Comparison of ENCODE assay signal across 8 mouse cellular contexts in the genomic region with DNA sequence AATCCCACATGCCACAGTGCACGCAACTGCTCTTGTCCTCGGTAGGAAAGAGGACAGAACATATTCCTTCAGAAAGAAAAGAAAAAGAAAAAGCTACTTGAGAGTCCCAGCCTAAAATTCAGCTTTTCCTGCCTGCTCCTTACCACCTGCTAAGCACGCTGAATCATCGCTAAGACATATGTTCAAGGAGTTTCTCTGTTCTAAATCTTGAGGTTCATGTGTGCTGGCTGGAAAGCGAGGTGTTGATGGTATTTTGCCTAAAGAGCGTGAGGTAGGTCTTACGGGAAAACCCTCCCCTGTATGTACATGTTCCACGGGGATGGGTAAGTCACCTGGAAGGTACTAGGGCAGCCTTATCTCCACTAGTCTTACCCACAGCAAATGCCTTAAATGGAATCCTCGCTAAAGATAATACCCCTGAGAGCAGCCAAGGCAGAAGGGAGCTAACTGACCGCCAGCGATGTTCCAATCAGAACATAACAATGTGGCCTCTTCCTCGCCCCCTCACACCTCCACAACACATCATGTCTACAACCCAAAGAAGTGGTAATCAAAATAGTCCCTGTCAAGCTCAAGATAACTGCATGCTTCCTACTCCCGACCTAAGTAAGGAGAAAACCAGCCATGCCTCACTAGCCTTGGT. TPM values are rescaled to one million over a fixed set of nuclear protein-coding genes. Genes with fewer than 3 reads are reported as not detected.
DNase-seq lines count a peak whose midpoint lies in the region; ATAC-seq and TF ChIP-seq lines count a peak whose summit lies in the region.

No protein-coding gene starts in this region.

- H3K4me3 ChIP-seq in kidney, embryonic 15.5 days (replicated peaks), result peak overlapping the region; percentile 92
- H3K4me3 ChIP-seq in cortical plate, adult 2 months (ENCODE audit: insufficient read depth, low read length), result peak overlapping the region; percentile 85
- no peak overlapping the region for H3K4me3 ChIP-seq in hindbrain, postnatal 0 days (ENCODE audit: low read length)
- peak overlapping the region; percentile 92 for H3K4me3 ChIP-seq in midbrain, embryonic 16.5 days (ENCODE audit: low read depth, low read length)

- WGBS in kidney, embryonic 15.5 days, result 79% methylated on average over 13 of the region's 13 CpGs
- WGBS in hindbrain, postnatal 0 days, result 87% methylated on average over 13 of the region's 13 CpGs
- WGBS in midbrain, embryonic 16.5 days, result 86% methylated on average over 13 of the region's 13 CpGs

- H3K4me1 ChIP-seq in kidney, embryonic 15.5 days, result peaks cover 21% of the 10 kb centered on the region
- peaks cover 6% of the 10 kb centered on the region for H3K4me1 ChIP-seq in cortical plate, adult 2 months (ENCODE audit: control insufficient read depth, insufficient read depth, low read length)
- H3K4me1 ChIP-seq in hindbrain, postnatal 0 days (ENCODE audit: insufficient read depth, low read length), result no peaks in the 10 kb centered on the region; the same call in 1 of the 2 replicates
- peaks cover 16% of the 10 kb centered on the region for H3K4me1 ChIP-seq in midbrain, embryonic 16.5 days (ENCODE audit: control insufficient read depth, insufficient read depth, low read length)

- H3K9me3 ChIP-seq in kidney, embryonic 15.5 days (replicated peaks), result no peaks in the 10 kb centered on the region
- H3K9me3 ChIP-seq in hindbrain, postnatal 0 days (ENCODE audit: low read length), result no peaks in the 10 kb centered on the region
- H3K9me3 ChIP-seq in midbrain, embryonic 16.5 days (replicated peaks; ENCODE audit: control insufficient read depth, low read length, poor library complexity, severe bottlenecking), result no peaks in the 10 kb centered on the region

- 0 out of 2 replicates have a peak, but pooled peaks have one; percentile 1 for TF ChIP-seq POLR2A in cortical plate, adult 2 months (IDR thresholded peaks at IDR 0.05; ENCODE audit: extremely low read depth, insufficient read depth, low read length)

- no peaks in the 10 kb centered on the region for H3K27me3 ChIP-seq in kidney, embryonic 15.5 days
- H3K27me3 ChIP-seq in hindbrain, postnatal 0 days (ENCODE audit: insufficient read depth, low read length), result no peaks in the 10 kb centered on the region
- no peaks in the 10 kb centered on the region for H3K27me3 ChIP-seq in midbrain, embryonic 16.5 days (ENCODE audit: control insufficient read depth, insufficient read depth, low read depth, low read length)

- peaks cover 33% of the 10 kb centered on the region for H3K36me3 ChIP-seq in kidney, embryonic 15.5 days
- H3K36me3 ChIP-seq in hindbrain, postnatal 0 days (ENCODE audit: insufficient read depth, low read length), result peaks cover 21% of the 10 kb centered on the region
- H3K36me3 ChIP-seq in midbrain, embryonic 16.5 days (ENCODE audit: control insufficient read depth, insufficient read depth, low read length), result peaks cover 18% of the 10 kb centered on the region

- H3K9ac ChIP-seq in kidney, embryonic 15.5 days, result peak overlapping the region; percentile 75
- H3K9ac ChIP-seq in hindbrain, postnatal 0 days (replicated peaks; ENCODE audit: low read length), result 0 out of 2 replicates have a peak overlapping the region, but pooled peaks have one; percentile 87
- peak overlapping the region; percentile 89 for H3K9ac ChIP-seq in midbrain, embryonic 16.5 days (ENCODE audit: low read depth, low read length)

- no peak for ATAC-seq in kidney, embryonic 15.5 days (replicated peaks; ENCODE audit: low FRiP score)
- ATAC-seq in hindbrain, postnatal 0 days, result no peak
- ATAC-seq in midbrain, embryonic 16.5 days, result no peak

- TF ChIP-seq CTCF in cortical plate, adult 2 months (IDR thresholded peaks at IDR 0.05; ENCODE audit: extremely low read depth, insufficient read depth, low read length), result no peak
- no peak for TF ChIP-seq CTCF in hindbrain, postnatal 0 days (IDR thresholded peaks at IDR 0.05; ENCODE audit: low read depth)

- H3K4me2 ChIP-seq in kidney, embryonic 15.5 days, result peak overlapping the region; percentile 92
- peak overlapping the region; percentile 83 for H3K4me2 ChIP-seq in hindbrain, postnatal 0 days (ENCODE audit: low read depth, low read length)
- peak overlapping the region; percentile 95 for H3K4me2 ChIP-seq in midbrain, embryonic 16.5 days (ENCODE audit: low read length)

- H3K27ac ChIP-seq in kidney, embryonic 15.5 days, result peak overlapping the region; percentile 94
- H3K27ac ChIP-seq in cortical plate, adult 2 months (ENCODE audit: insufficient read depth, low read length), result peak overlapping the region; percentile 60
- no peak overlapping the region for H3K27ac ChIP-seq in hindbrain, postnatal 0 days
- no peak overlapping the region for H3K27ac ChIP-seq in midbrain, embryonic 16.5 days (ENCODE audit: low read length)

- no peak for DNase-seq in kidney, postnatal 36 days
- DNase-seq in hindbrain, postnatal 0 days (ENCODE audit: low spot score), result no peak
- DNase-seq in urinary bladder, adult 2 months (ENCODE audit: low spot score), result no peak
- DNase-seq in cerebellum, adult 18-20 months, result no peak
- DNase-seq in thymus, postnatal 14 days, result no peak

RNA-seq across cellular contexts. Expression of gene Pip4k2c, which starts 1.3 kb away (rescaled TPM):
- polyA plus RNA-seq in kidney, embryonic 15.5 days (2015; fragmentation: Nextera tagmentation; extraction: Ambion mirVana), result 41.1 and 43.5 TPM in 2 replicates
- 116 and 117 TPM in 2 replicates for polyA plus RNA-seq in cortical plate, adult 2 months (2012; rRNA removed)
- total RNA-seq in hindbrain, postnatal 0 days (2014; rRNA removed), result 18.3 and 22.8 TPM in 2 replicates
- polyA plus RNA-seq in hindbrain, postnatal 0 days (2015; fragmentation: Nextera tagmentation; extraction: Ambion mirVana), result 19.9 and 20.2 TPM in 2 replicates
- 16.9 and 18.4 TPM in 2 replicates for polyA plus RNA-seq in midbrain, embryonic 16.5 days (2015; fragmentation: Nextera tagmentation; extraction: Ambion mirVana)
- polyA plus RNA-seq in urinary bladder, adult 2 months (2012; rRNA removed), result 47.7 and 48.4 TPM in 2 replicates

RNA-seq across cellular contexts. Expression of gene Dtx3, which starts 14.5 kb away (rescaled TPM):
- polyA plus RNA-seq in kidney, embryonic 15.5 days (2015; fragmentation: Nextera tagmentation; extraction: Ambion mirVana), result 100 and 129 TPM in 2 replicates
- 371 and 407 TPM in 2 replicates for polyA plus RNA-seq in cortical plate, adult 2 months (2012; rRNA removed)
- 233 and 240 TPM in 2 replicates for total RNA-seq in hindbrain, postnatal 0 days (2014; rRNA removed)
- 170 and 185 TPM in 2 replicates for polyA plus RNA-seq in hindbrain, postnatal 0 days (2015; fragmentation: Nextera tagmentation; extraction: Ambion mirVana)
- polyA plus RNA-seq in midbrain, embryonic 16.5 days (2015; fragmentation: Nextera tagmentation; extraction: Ambion mirVana), result 254 and 255 TPM in 2 replicates
- 193 and 272 TPM in 2 replicates for polyA plus RNA-seq in urinary bladder, adult 2 months (2012; rRNA removed)

RNA-seq across cellular contexts. Expression of gene Arhgef25, which starts 20.2 kb away (rescaled TPM):
- 40.6 and 52.6 TPM in 2 replicates for polyA plus RNA-seq in kidney, embryonic 15.5 days (2015; fragmentation: Nextera tagmentation; extraction: Ambion mirVana)
- polyA plus RNA-seq in cortical plate, adult 2 months (2012; rRNA removed), result 225 and 288 TPM in 2 replicates
- 61.0 and 65.4 TPM in 2 replicates for total RNA-seq in hindbrain, postnatal 0 days (2014; rRNA removed)
- polyA plus RNA-seq in hindbrain, postnatal 0 days (2015; fragmentation: Nextera tagmentation; extraction: Ambion mirVana), result 20.3 and 21.6 TPM in 2 replicates
- 19.6 and 20.2 TPM in 2 replicates for polyA plus RNA-seq in midbrain, embryonic 16.5 days (2015; fragmentation: Nextera tagmentation; extraction: Ambion mirVana)
- 178 and 188 TPM in 2 replicates for polyA plus RNA-seq in urinary bladder, adult 2 months (2012; rRNA removed)

RNA-seq across cellular contexts. Expression of gene Slc26a10, which starts 29.6 kb away (rescaled TPM):
- 3.1 and 3.3 TPM in 2 replicates for polyA plus RNA-seq in kidney, embryonic 15.5 days (2015; fragmentation: Nextera tagmentation; extraction: Ambion mirVana)
- 8.7 TPM in 2 replicates for polyA plus RNA-seq in cortical plate, adult 2 months (2012; rRNA removed)
- total RNA-seq in hindbrain, postnatal 0 days (2014; rRNA removed), result 0.31 TPM in 1 of 2 replicates, not detected in the other
- polyA plus RNA-seq in hindbrain, postnatal 0 days (2015; fragmentation: Nextera tagmentation; extraction: Ambion mirVana), result 0.79 and 1.1 TPM in 2 replicates
- 1.1 and 1.2 TPM in 2 replicates for polyA plus RNA-seq in midbrain, embryonic 16.5 days (2015; fragmentation: Nextera tagmentation; extraction: Ambion mirVana)
- polyA plus RNA-seq in urinary bladder, adult 2 months (2012; rRNA removed), result 0.72 and 1.5 TPM in 2 replicates

RNA-seq across cellular contexts. Expression of gene B4galnt1, which starts 45.0 kb away (rescaled TPM):
- 7.5 and 7.7 TPM in 2 replicates for polyA plus RNA-seq in kidney, embryonic 15.5 days (2015; fragmentation: Nextera tagmentation; extraction: Ambion mirVana)
- 127 and 129 TPM in 2 replicates for polyA plus RNA-seq in cortical plate, adult 2 months (2012; rRNA removed)
- 111 and 112 TPM in 2 replicates for total RNA-seq in hindbrain, postnatal 0 days (2014; rRNA removed)
- 56.7 and 65.3 TPM in 2 replicates for polyA plus RNA-seq in hindbrain, postnatal 0 days (2015; fragmentation: Nextera tagmentation; extraction: Ambion mirVana)
- 60.7 and 71.7 TPM in 2 replicates for polyA plus RNA-seq in midbrain, embryonic 16.5 days (2015; fragmentation: Nextera tagmentation; extraction: Ambion mirVana)
- 6.2 and 7.9 TPM in 2 replicates for polyA plus RNA-seq in urinary bladder, adult 2 months (2012; rRNA removed)

Comparison
In these comparisons a context has a peak if more than half of its experiments do, and no peak if none do; other contexts are left out.
1. H3K27ac ChIP-seq: peak in kidney, embryonic 15.5 days (single experiment) and cortical plate, adult 2 months (single experiment); none in hindbrain, postnatal 0 days (single experiment) and midbrain, embryonic 16.5 days (single experiment).
2. Peak in every context shown above with its lines, with median percentiles within 50 percentile points of each other: H3K4me2 ChIP-seq and H3K9ac ChIP-seq.